Mouse (Mus musculus): ENCODE data around the gene Macrod2. TPM values are rescaled to one million over a fixed set of nuclear protein-coding genes. Genes with fewer than 3 reads are reported as not detected.

Macrod2 gene
- polyA plus RNA-seq, 1 experiment from 2014 or later: 35.0 TPM

GRCm38 (mm10) chr2:140959246-140959645 is 564.1 kb downstream of the Macrod2 start:
- H3K36me3 ChIP-seq: no peaks in the 10 kb centered on the region
- no peak overlapping the region for H3K4me2 ChIP-seq
- H3K4me3 ChIP-seq: no peak overlapping the region
- H3K9me3 ChIP-seq: no peaks in the 10 kb centered on the region
- H3K27ac ChIP-seq: no peak overlapping the region
- ATAC-seq (ENCODE audit: borderline replicate concordance, extremely low read depth, low FRiP score, low TSS enrichment): no peak
- no peaks in the 10 kb centered on the region for H3K4me1 ChIP-seq
- H3K27me3 ChIP-seq: no peaks in the 10 kb centered on the region
- H3K9ac ChIP-seq: no peak overlapping the region
- WGBS: 65% methylated on average over 2 of the region's 2 CpGs

GRCm38 (mm10) chr2:140970181-140970580 is 575.1 kb downstream of the Macrod2 start:
- ATAC-seq (ENCODE audit: borderline replicate concordance, extremely low read depth, low FRiP score, low TSS enrichment): no peak

DNA sequence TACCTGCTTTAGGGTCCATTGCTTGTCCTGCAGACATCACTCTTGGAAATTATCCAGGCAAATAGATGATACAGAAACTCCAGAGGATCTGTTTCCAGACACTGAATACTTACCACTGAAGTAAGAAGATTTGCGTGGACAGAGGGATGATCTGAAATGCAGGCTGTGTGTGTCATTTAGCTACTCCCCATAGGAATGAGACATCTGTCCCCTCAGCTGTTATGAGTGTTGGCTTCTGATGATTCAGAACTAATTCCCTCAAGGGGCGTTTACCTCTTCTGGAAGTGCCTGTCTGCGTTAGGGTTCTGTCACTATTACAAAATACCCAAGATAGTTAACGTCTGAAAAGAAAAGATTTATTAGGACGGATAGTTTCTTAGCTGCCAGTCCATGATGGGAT is 576.7 kb downstream of the Macrod2 start:
- H3K27ac ChIP-seq: no peak overlapping the region
- no peaks in the 10 kb centered on the region for H3K27me3 ChIP-seq
- no peaks in the 10 kb centered on the region for H3K4me1 ChIP-seq
- no peaks in the 10 kb centered on the region for H3K36me3 ChIP-seq
- no peak overlapping the region for H3K4me2 ChIP-seq
- ATAC-seq (ENCODE audit: borderline replicate concordance, extremely low read depth, low FRiP score, low TSS enrichment): no peak
- no peaks in the 10 kb centered on the region for H3K9me3 ChIP-seq
- WGBS: 62% methylated on average over 5 of the region's 5 CpGs
- H3K4me3 ChIP-seq: no peak overlapping the region
- H3K9ac ChIP-seq: no peak overlapping the region

More at GRCm38 (mm10) chr2:140970181-140970580, 575.1 kb downstream of the Macrod2 start:
- H3K27ac ChIP-seq: no peak overlapping the region
- no peak overlapping the region for H3K9ac ChIP-seq
- H3K9me3 ChIP-seq: no peaks in the 10 kb centered on the region
- no peaks in the 10 kb centered on the region for H3K27me3 ChIP-seq
- no peaks in the 10 kb centered on the region for H3K36me3 ChIP-seq
- no peak overlapping the region for H3K4me3 ChIP-seq
- no peak overlapping the region for H3K4me2 ChIP-seq
- H3K4me1 ChIP-seq: no peaks in the 10 kb centered on the region
- 67% methylated on average over 2 of the region's 2 CpGs for WGBS

DNA sequence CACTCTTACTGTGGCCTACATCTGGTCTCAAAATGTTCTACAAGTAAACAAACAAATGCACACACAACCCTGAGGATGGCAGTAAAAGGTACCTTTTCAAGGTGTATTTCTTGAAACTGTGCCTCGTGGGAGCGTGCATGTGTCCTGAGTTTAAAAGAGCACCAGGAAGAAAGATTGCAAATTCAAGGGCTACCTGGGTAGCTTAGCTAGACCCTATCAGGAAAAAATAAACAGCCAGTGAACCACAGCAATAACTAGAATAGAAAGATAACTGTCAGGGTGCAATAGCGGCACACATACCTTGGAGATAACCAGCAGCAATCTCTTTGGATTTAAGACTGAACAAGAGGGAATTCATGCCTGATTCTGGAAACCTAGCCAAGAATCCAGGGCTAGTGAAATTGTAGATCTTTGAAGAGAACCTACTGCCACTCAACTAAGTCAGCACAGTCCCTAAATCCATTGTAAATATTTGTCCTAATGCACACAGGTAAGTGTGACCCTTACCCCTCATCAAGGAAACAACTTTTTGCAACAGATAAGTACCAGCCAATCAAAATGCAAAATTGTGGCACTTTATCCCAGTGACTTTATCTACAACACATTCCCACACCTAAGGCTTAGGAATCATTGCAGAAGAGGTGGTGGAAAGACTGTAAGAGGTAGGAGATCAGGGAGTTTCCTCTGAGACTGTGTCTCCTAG is 590.7 kb downstream of the Macrod2 start:
- 86% methylated on average over 3 of the region's 3 CpGs for WGBS
- no peak overlapping the region for H3K9ac ChIP-seq
- H3K9me3 ChIP-seq: no peaks in the 10 kb centered on the region
- H3K27me3 ChIP-seq: no peaks in the 10 kb centered on the region
- no peak for ATAC-seq (ENCODE audit: borderline replicate concordance, extremely low read depth, low FRiP score, low TSS enrichment)
- H3K4me3 ChIP-seq: no peak overlapping the region
- H3K36me3 ChIP-seq: no peaks in the 10 kb centered on the region
- no peaks in the 10 kb centered on the region for H3K4me1 ChIP-seq
- no peak overlapping the region for H3K4me2 ChIP-seq
- H3K27ac ChIP-seq: no peak overlapping the region

DNA sequence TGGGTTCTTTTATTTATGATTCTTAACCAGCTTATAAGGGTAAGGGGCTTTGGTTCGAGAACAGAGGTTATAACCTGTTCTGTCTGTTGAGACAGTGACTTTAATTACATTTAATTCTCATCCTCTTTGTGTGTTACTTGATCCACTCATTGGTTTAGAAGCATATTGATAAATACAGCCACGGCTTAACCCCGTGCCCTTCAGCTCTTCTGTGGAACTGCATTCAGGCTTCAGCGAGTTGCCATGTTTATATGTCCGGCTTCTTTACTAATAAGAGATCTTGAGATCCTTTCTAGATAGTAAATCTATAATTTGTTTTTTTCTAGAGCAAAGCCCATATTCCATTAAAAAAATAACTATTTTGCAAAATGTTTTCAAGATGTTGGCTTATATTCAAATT is 608.7 kb downstream of the Macrod2 start:
- Histone ChIP-seq H3K27me3 (no peaks in the 10 kb centered on the region), H3K4me3 (no peak overlapping the region), H3K4me1 (no peaks in the 10 kb centered on the region), H3K27ac (no peak overlapping the region), H3K36me3 (no peaks in the 10 kb centered on the region), H3K4me2 (no peak overlapping the region), H3K9me3 (no peaks in the 10 kb centered on the region), H3K9ac (no peak overlapping the region)
- no peak for ATAC-seq (ENCODE audit: borderline replicate concordance, extremely low read depth, low FRiP score, low TSS enrichment)
- 61% methylated on average over 5 of the region's 5 CpGs for WGBS

DNA sequence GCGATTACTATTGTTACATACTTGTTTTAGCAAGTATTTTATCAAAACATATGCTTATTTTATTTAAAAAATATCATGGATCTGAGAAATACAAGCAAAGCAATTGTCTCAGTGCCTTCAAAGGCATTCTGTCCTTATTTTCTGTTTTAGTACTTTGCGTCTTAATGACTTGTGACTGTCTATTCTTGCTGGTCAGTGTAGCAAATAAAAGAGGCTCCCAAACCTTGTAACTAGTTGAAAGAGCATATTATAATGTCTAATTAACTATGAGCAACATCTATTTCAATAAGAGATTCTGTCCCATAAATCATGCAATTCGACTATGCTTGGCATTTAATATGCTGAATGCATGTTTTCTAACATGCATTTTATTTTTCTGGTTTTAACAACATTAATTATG is 609.2 kb downstream of the Macrod2 start:
- no peak overlapping the region for H3K4me3 ChIP-seq
- no peaks in the 10 kb centered on the region for H3K27me3 ChIP-seq
- ATAC-seq (ENCODE audit: borderline replicate concordance, extremely low read depth, low FRiP score, low TSS enrichment): no peak
- WGBS: 80% methylated on average over 3 of the region's 3 CpGs
- no peak overlapping the region for H3K4me2 ChIP-seq
- H3K9ac ChIP-seq: no peak overlapping the region
- H3K27ac ChIP-seq: no peak overlapping the region
- no peaks in the 10 kb centered on the region for H3K36me3 ChIP-seq
- H3K9me3 ChIP-seq: no peaks in the 10 kb centered on the region
- no peaks in the 10 kb centered on the region for H3K4me1 ChIP-seq

DNA sequence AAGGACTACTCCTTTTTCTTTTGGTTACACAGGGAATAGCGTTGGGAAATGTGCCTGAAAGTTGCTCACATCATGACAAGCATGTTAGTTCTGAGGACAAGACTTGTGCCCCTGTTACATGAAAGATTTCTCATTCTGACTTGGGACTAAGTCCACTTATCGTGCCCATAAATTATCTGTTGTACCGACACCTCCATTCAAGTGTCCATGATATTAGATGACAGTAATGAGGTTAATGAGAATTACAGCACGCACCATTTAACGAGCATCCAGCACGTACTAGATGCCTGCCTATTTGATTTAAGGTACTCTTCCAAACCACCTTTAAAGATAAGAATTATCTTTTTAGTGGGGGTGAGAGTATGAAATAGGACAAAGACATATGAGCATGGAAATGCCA is 610.5 kb downstream of the Macrod2 start:
- ATAC-seq (ENCODE audit: borderline replicate concordance, extremely low read depth, low FRiP score, low TSS enrichment): no peak
- WGBS: 78% methylated on average over 6 of the region's 6 CpGs
- H3K36me3 ChIP-seq: no peaks in the 10 kb centered on the region
- no peaks in the 10 kb centered on the region for H3K4me1 ChIP-seq
- H3K4me3 ChIP-seq: no peak overlapping the region
- no peaks in the 10 kb centered on the region for H3K9me3 ChIP-seq
- no peaks in the 10 kb centered on the region for H3K27me3 ChIP-seq
- H3K27ac ChIP-seq: no peak overlapping the region
- H3K4me2 ChIP-seq: no peak overlapping the region
- no peak overlapping the region for H3K9ac ChIP-seq

DNA sequence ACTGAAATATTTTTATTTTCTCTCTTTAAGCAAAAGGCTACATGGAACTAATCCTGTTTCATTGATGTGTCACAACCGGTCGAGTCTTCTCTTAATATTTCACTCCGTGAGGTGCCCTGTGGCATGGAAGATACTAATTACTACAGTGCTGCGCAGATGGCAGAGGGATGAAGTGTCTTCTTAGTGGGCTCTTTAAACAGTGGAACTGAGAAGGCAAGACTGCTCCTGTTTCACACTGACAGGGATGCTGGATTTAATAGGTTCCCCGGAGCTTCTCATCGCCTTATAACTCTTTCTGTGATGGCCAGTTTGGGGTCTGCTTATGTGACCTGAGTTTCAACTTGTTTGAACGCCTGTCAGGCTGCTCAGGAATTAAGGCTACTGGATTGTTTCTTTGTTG is 612.6 kb downstream of the Macrod2 start:
- no peaks in the 10 kb centered on the region for H3K9me3 ChIP-seq
- no peak overlapping the region for H3K4me3 ChIP-seq
- no peak overlapping the region for H3K9ac ChIP-seq
- no peak overlapping the region for H3K27ac ChIP-seq
- WGBS: 60% methylated on average over 7 of the region's 7 CpGs
- H3K36me3 ChIP-seq: no peaks in the 10 kb centered on the region
- no peak for ATAC-seq (ENCODE audit: borderline replicate concordance, extremely low read depth, low FRiP score, low TSS enrichment)
- no peaks in the 10 kb centered on the region for H3K4me1 ChIP-seq
- H3K27me3 ChIP-seq: no peaks in the 10 kb centered on the region
- H3K4me2 ChIP-seq: no peak overlapping the region

DNA sequence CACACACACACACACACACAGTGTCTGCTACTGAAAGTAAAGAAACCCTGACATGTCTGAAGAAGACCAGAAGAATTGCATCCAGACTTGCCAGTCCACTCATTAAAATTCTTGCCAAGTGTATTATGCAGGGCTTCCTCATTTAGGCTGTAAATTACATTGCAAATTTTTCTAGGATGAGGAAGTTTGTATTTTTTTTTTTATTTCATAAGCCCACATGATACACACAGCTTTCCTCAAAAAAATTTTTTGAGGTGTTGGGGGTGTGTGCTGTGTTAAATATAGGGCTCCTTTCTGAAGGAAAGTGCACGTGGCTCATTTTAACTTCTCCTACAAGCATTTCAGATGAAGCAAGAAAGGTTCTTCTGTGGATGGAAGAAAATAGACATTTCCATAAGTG is 613.3 kb downstream of the Macrod2 start:
- Histone ChIP-seq H3K27me3 (no peaks in the 10 kb centered on the region), H3K27ac (no peak overlapping the region), H3K9me3 (no peaks in the 10 kb centered on the region), H3K4me3 (no peak overlapping the region), H3K36me3 (no peaks in the 10 kb centered on the region), H3K4me1 (no peaks in the 10 kb centered on the region), H3K4me2 (no peak overlapping the region), H3K9ac (no peak overlapping the region)
- no peak for ATAC-seq (ENCODE audit: borderline replicate concordance, extremely low read depth, low FRiP score, low TSS enrichment)
- WGBS: 83% methylated on average over 1 of the region's 1 CpGs

DNA sequence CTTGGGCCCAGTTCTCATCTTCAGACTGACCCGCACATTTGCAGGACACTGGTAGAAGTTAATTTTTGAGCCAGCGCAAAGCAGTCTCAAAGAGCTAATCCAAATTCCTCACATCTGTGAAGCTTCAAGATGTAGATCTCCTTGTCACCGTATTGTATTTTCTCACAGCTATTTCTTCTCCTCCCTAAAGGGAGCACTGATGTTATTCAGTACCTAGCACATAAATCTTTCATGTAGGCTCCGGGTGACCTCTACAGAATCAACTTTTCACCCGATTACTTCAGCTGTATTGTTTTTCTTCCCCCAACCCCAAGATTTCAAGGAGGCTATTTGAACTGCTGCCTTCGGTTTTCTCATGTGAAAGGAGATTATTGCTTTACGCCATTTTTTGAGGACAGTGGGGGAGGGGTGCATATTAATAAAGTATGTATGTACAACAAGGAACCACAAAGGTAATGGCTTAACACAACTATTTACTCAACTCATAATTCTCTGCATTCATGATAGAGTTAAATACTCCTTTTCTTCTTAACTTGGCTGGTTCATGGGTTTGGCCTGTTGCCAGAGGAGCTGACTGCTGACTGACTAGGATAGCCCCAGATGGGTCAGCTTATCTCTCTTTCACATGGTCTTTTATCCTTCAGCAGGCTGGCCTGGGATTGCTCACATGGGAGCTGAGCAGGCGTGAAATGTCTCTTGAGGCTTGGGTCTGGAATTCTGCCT is 618.5 kb downstream of the Macrod2 start:
- ATAC-seq (ENCODE audit: borderline replicate concordance, extremely low read depth, low FRiP score, low TSS enrichment): peak; percentile 59; the same call in 1 of the 2 replicates
- 51% methylated on average over 8 of the region's 8 CpGs for WGBS
- Histone ChIP-seq H3K9ac (no peak overlapping the region), H3K4me2 (no peak overlapping the region), H3K36me3 (no peaks in the 10 kb centered on the region), H3K27ac (no peak overlapping the region), H3K4me1 (0 out of 2 replicates have a peak, but pooled peaks cover 4% of the 10 kb centered on the region), H3K9me3 (no peaks in the 10 kb centered on the region), H3K27me3 (no peaks in the 10 kb centered on the region), H3K4me3 (no peak overlapping the region)

GRCm38 (mm10) chr2:141022971-141023370 is 627.9 kb downstream of the Macrod2 start:
- no peak overlapping the region for H3K9ac ChIP-seq
- no peak for ATAC-seq (ENCODE audit: borderline replicate concordance, extremely low read depth, low FRiP score, low TSS enrichment)
- H3K9me3 ChIP-seq: no peaks in the 10 kb centered on the region
- no peak overlapping the region for H3K27ac ChIP-seq
- no peaks in the 10 kb centered on the region for H3K27me3 ChIP-seq
- H3K4me3 ChIP-seq: no peak overlapping the region
- H3K36me3 ChIP-seq: no peaks in the 10 kb centered on the region
- H3K4me1 ChIP-seq: no peaks in the 10 kb centered on the region
- 78% methylated on average over 4 of the region's 4 CpGs for WGBS
- no peak overlapping the region for H3K4me2 ChIP-seq

- no peak for ATAC-seq (ENCODE audit: borderline replicate concordance, extremely low read depth, low FRiP score, low TSS enrichment)
- 15% methylated on average over 7 of the region's 7 CpGs for WGBS
- H3K4me1 ChIP-seq: no peaks in the 10 kb centered on the region
- H3K27ac ChIP-seq: no peak overlapping the region
- no peaks in the 10 kb centered on the region for H3K9me3 ChIP-seq
- H3K9ac ChIP-seq: no peak overlapping the region
- no peaks in the 10 kb centered on the region for H3K27me3 ChIP-seq
- no peaks in the 10 kb centered on the region for H3K36me3 ChIP-seq
- no peak overlapping the region for H3K4me2 ChIP-seq
- no peak overlapping the region for H3K4me3 ChIP-seq
These were observed 628.8 kb downstream of the Macrod2 start for GRCm38 (mm10) chr2:141023916-141024315.
